Mouse (Mus musculus): ENCODE measurements around the gene Efna4. TPM values are rescaled to one million over a fixed set of nuclear protein-coding genes. Genes with fewer than 3 reads are reported as not detected.

Efna4 gene
- polyA plus RNA-seq, 1 experiment from 2014 or later = 17.1 TPM

GRCm38 (mm10) chr3:89354816-89355511 is 17.1 kb upstream of the Efna4 start:
- WGBS = 20% methylated on average over 5 of the region's 5 CpGs
- no peak overlapping the region for H3K4me3 ChIP-seq (ENCODE audit: low read depth, low read length)
- H3K9me3 ChIP-seq (ENCODE audit: control insufficient read depth, low read length) = no peaks in the 10 kb centered on the region
- H3K9ac ChIP-seq (ENCODE audit: low read length) = no peak overlapping the region
- DNase-seq (ENCODE audit: low spot score) = peak; percentile 90
- H3K4me1 ChIP-seq (replicated peaks; ENCODE audit: control insufficient read depth, insufficient read depth, low read length) = 0 out of 2 replicates have a peak, but pooled peaks cover 3% of the 10 kb centered on the region
- H3K27me3 ChIP-seq (ENCODE audit: control insufficient read depth, insufficient read depth, low read length) = 0 out of 2 replicates have a peak, but pooled peaks cover 4% of the 10 kb centered on the region
- H3K4me2 ChIP-seq (ENCODE audit: low read depth, low read length, severe bottlenecking) = no peak overlapping the region
- peak; percentile 6; the same call in 1 of the 2 replicates for ATAC-seq (replicated peaks; ENCODE audit: low FRiP score)
- no peak overlapping the region for H3K27ac ChIP-seq (ENCODE audit: low read depth, low read length)
- H3K36me3 ChIP-seq (ENCODE audit: control insufficient read depth, insufficient read depth, low read length) = no peaks in the 10 kb centered on the region

GRCm38 (mm10) chr3:89351271-89351670 is 13.4 kb upstream of the Efna4 start:
- Histone ChIP-seq H3K27me3 (ENCODE audit: control insufficient read depth, insufficient read depth, low read length) (0 out of 2 replicates have a peak, but pooled peaks cover 4% of the 10 kb centered on the region), H3K36me3 (ENCODE audit: control insufficient read depth, insufficient read depth, low read length) (no peaks in the 10 kb centered on the region), H3K4me3 (ENCODE audit: low read depth, low read length) (no peak overlapping the region), H3K4me1 (replicated peaks; ENCODE audit: control insufficient read depth, insufficient read depth, low read length) (peaks cover 8% of the 10 kb centered on the region), H3K4me2 (ENCODE audit: low read depth, low read length, severe bottlenecking) (no peak overlapping the region), H3K27ac (ENCODE audit: low read depth, low read length) (no peak overlapping the region), H3K9ac (ENCODE audit: low read length) (no peak overlapping the region), H3K9me3 (ENCODE audit: control insufficient read depth, low read length) (no peaks in the 10 kb centered on the region)
- DNase-seq (ENCODE audit: low spot score) = no peak
- no peak for ATAC-seq (replicated peaks; ENCODE audit: low FRiP score)
- 78% methylated on average over 5 of the region's 5 CpGs for WGBS

- peak; percentile 94 for DNase-seq (ENCODE audit: low spot score)
- peak; percentile 93 for ATAC-seq (replicated peaks; ENCODE audit: low FRiP score)
- H3K27me3 ChIP-seq (ENCODE audit: control insufficient read depth, insufficient read depth, low read length) = 0 out of 2 replicates have a peak, but pooled peaks cover 4% of the 10 kb centered on the region
- H3K36me3 ChIP-seq (ENCODE audit: control insufficient read depth, insufficient read depth, low read length) = no peaks in the 10 kb centered on the region
- WGBS = 1% methylated on average over 55 of the region's 59 CpGs
- no peaks in the 10 kb centered on the region for H3K9me3 ChIP-seq (ENCODE audit: control insufficient read depth, low read length)
- peak within 1 kb of the TSS; percentile 67 for H3K9ac ChIP-seq (ENCODE audit: low read length)
- peak within 1 kb of the TSS; percentile 73 for H3K4me2 ChIP-seq (ENCODE audit: low read depth, low read length, severe bottlenecking)
- H3K27ac ChIP-seq (ENCODE audit: low read depth, low read length) = no peak within 1 kb of the TSS
- peaks cover 8% of the 10 kb centered on the region for H3K4me1 ChIP-seq (replicated peaks; ENCODE audit: control insufficient read depth, insufficient read depth, low read length)
- H3K4me3 ChIP-seq (ENCODE audit: low read depth, low read length) = peak within 1 kb of the TSS; percentile 49
These were observed 12.2 kb upstream of the Efna4 start, which contains the start of gene Adam15 for GRCm38 (mm10) chr3:89349869-89350501. Adam15 (minus strand) TSS chr3:89349996.

- Histone ChIP-seq H3K9ac (ENCODE audit: low read length) (peak overlapping the region; percentile 67), H3K4me2 (ENCODE audit: low read depth, low read length, severe bottlenecking) (peak overlapping the region; percentile 73), H3K27me3 (ENCODE audit: control insufficient read depth, insufficient read depth, low read length) (0 out of 2 replicates have a peak, but pooled peaks cover 4% of the 10 kb centered on the region), H3K27ac (ENCODE audit: low read depth, low read length) (no peak overlapping the region), H3K4me1 (replicated peaks; ENCODE audit: control insufficient read depth, insufficient read depth, low read length) (peaks cover 8% of the 10 kb centered on the region), H3K36me3 (ENCODE audit: control insufficient read depth, insufficient read depth, low read length) (no peaks in the 10 kb centered on the region), H3K4me3 (ENCODE audit: low read depth, low read length) (peak overlapping the region; percentile 49), H3K9me3 (ENCODE audit: control insufficient read depth, low read length) (no peaks in the 10 kb centered on the region)
- peak; percentile 47; the same call in 1 of the 2 replicates for ATAC-seq (replicated peaks; ENCODE audit: low FRiP score)
- peak; percentile 68 for DNase-seq (ENCODE audit: low spot score)
- WGBS = under 1% methylated on average over 38 of the region's 38 CpGs
These were observed 11.4 kb upstream of the Efna4 start for GRCm38 (mm10) chr3:89348911-89349868.

GRCm38 (mm10) chr3:89347916-89348315 is 10.1 kb upstream of the Efna4 start:
- H3K4me3 ChIP-seq (ENCODE audit: low read depth, low read length) = no peak overlapping the region
- no peaks in the 10 kb centered on the region for H3K9me3 ChIP-seq (ENCODE audit: control insufficient read depth, low read length)
- no peak overlapping the region for H3K27ac ChIP-seq (ENCODE audit: low read depth, low read length)
- no peaks in the 10 kb centered on the region for H3K36me3 ChIP-seq (ENCODE audit: control insufficient read depth, insufficient read depth, low read length)
- ATAC-seq (replicated peaks; ENCODE audit: low FRiP score) (no peak), DNase-seq (ENCODE audit: low spot score) (no peak)
- H3K27me3 ChIP-seq (ENCODE audit: control insufficient read depth, insufficient read depth, low read length) = 0 out of 2 replicates have a peak, but pooled peaks cover 4% of the 10 kb centered on the region
- H3K4me2 ChIP-seq (ENCODE audit: low read depth, low read length, severe bottlenecking) = no peak overlapping the region
- no peak overlapping the region for H3K9ac ChIP-seq (ENCODE audit: low read length)
- H3K4me1 ChIP-seq (replicated peaks; ENCODE audit: control insufficient read depth, insufficient read depth, low read length) = peaks cover 8% of the 10 kb centered on the region
- 45% methylated on average over 1 of the region's 1 CpGs for WGBS

- H3K4me1 ChIP-seq (replicated peaks; ENCODE audit: control insufficient read depth, insufficient read depth, low read length) = peaks cover 8% of the 10 kb centered on the region
- DNase-seq (ENCODE audit: low spot score) (no peak), ATAC-seq (replicated peaks; ENCODE audit: low FRiP score) (no peak)
- no peak overlapping the region for H3K4me3 ChIP-seq (ENCODE audit: low read depth, low read length)
- H3K4me2 ChIP-seq (ENCODE audit: low read depth, low read length, severe bottlenecking) = no peak overlapping the region
- WGBS = 87% methylated on average over 10 of the region's 10 CpGs
- no peaks in the 10 kb centered on the region for H3K9me3 ChIP-seq (ENCODE audit: control insufficient read depth, low read length)
- 0 out of 2 replicates have a peak, but pooled peaks cover 4% of the 10 kb centered on the region for H3K27me3 ChIP-seq (ENCODE audit: control insufficient read depth, insufficient read depth, low read length)
- no peak overlapping the region for H3K27ac ChIP-seq (ENCODE audit: low read depth, low read length)
- H3K36me3 ChIP-seq (ENCODE audit: control insufficient read depth, insufficient read depth, low read length) = no peaks in the 10 kb centered on the region
- no peak overlapping the region for H3K9ac ChIP-seq (ENCODE audit: low read length)
These were observed 9.2 kb upstream of the Efna4 start for GRCm38 (mm10) chr3:89346815-89347540.

GRCm38 (mm10) chr3:89343279-89343678 is 5.5 kb upstream of the Efna4 start:
- 88% methylated on average over 7 of the region's 7 CpGs for WGBS
- Histone ChIP-seq H3K9me3 (ENCODE audit: control insufficient read depth, low read length) (no peaks in the 10 kb centered on the region), H3K4me2 (ENCODE audit: low read depth, low read length, severe bottlenecking) (no peak overlapping the region), H3K27ac (ENCODE audit: low read depth, low read length) (no peak overlapping the region), H3K4me3 (ENCODE audit: low read depth, low read length) (no peak overlapping the region), H3K36me3 (ENCODE audit: control insufficient read depth, insufficient read depth, low read length) (no peaks in the 10 kb centered on the region), H3K4me1 (replicated peaks; ENCODE audit: control insufficient read depth, insufficient read depth, low read length) (peaks cover 6% of the 10 kb centered on the region), H3K9ac (ENCODE audit: low read length) (no peak overlapping the region), H3K27me3 (ENCODE audit: control insufficient read depth, insufficient read depth, low read length) (no peaks in the 10 kb centered on the region)
- DNase-seq (ENCODE audit: low spot score) = no peak
- ATAC-seq (replicated peaks; ENCODE audit: low FRiP score) = no peak

Measured in forebrain, embryonic 11.5 days (tissue).